22 mouse cellular contexts compared by ENCODE assay signal in genomic region chr9:95266179-95266578, GRCm38 (mm10).
A peak's percentile ranks its signal among the peaks of the same experiment; 100 is the strongest.
DNase-seq lines count a peak whose midpoint lies in the region; TF ChIP-seq lines count a peak whose summit lies in the region.
"Had no signal": no experiment of that assay in that cellular context is flagged by ENCODE, and none has a peak within 500 bp of the region (broad histone marks: within the 10 kb centered on the region; RNA-seq: fewer than 3 reads in every experiment).

No protein-coding gene starts in this region.

- no peaks in the 10 kb centered on the region for H3K27me3 ChIP-seq in heart, adult 2 months (ENCODE audit: control insufficient read depth, insufficient read depth, low read length)
- H3K27me3 ChIP-seq in kidney, adult 2 months (replicated peaks; ENCODE audit: control insufficient read depth, insufficient read depth, low read length) = no peaks in the 10 kb centered on the region; the same call in 1 of the 2 replicates
- H3K27me3 ChIP-seq: CH12.LX; embryonic facial prominence, embryonic 13.5 days; embryonic facial prominence, embryonic 15.5 days; forebrain, embryonic 12.5 days had no signal

- H3K4me3 ChIP-seq in heart, adult 2 months = no peak overlapping the region
- no peak overlapping the region for H3K4me3 ChIP-seq in kidney, adult 2 months (ENCODE audit: insufficient read depth, low read depth, low read length)
- H3K4me3 ChIP-seq: embryonic facial prominence, embryonic 13.5 days; embryonic facial prominence, embryonic 15.5 days; erythroblast, embryonic 14.5 days; forebrain, embryonic 10.5 days; forebrain, embryonic 12.5 days had no signal

- H3K27ac ChIP-seq in heart, adult 2 months = no peak overlapping the region
- H3K27ac ChIP-seq in kidney, adult 2 months (ENCODE audit: insufficient read depth, low read depth, low read length) = no peak overlapping the region
- H3K27ac ChIP-seq: embryonic facial prominence, embryonic 13.5 days; embryonic facial prominence, embryonic 15.5 days; forebrain, embryonic 10.5 days; forebrain, embryonic 12.5 days had no signal

- WGBS in heart, adult 2 months = 72% methylated on average over 2 of the region's 2 CpGs
- WGBS in kidney, adult 2 months = 31% methylated on average over 2 of the region's 2 CpGs

- no peak overlapping the region for H3K9ac ChIP-seq in heart, adult 2 months (ENCODE audit: low read depth, low read length)
- H3K9ac ChIP-seq: embryonic facial prominence, embryonic 13.5 days; embryonic facial prominence, embryonic 15.5 days; forebrain, embryonic 12.5 days had no signal

- no peak for TF ChIP-seq POLR2A in heart, adult 2 months (IDR thresholded peaks at IDR 0.05; ENCODE audit: insufficient read depth, low read depth, low read length)
- TF ChIP-seq POLR2A in kidney, adult 2 months (IDR thresholded peaks at IDR 0.05; ENCODE audit: low read depth, low read length) = no peak

- H3K4me1 ChIP-seq in heart, adult 2 months (ENCODE audit: control insufficient read depth, insufficient read depth, low read length) = no peaks in the 10 kb centered on the region
- H3K4me1 ChIP-seq in kidney, adult 2 months (ENCODE audit: control insufficient read depth, insufficient read depth, low read length) = no peaks in the 10 kb centered on the region

- peak; percentile 1 for DNase-seq in heart, postnatal 4 days
- DNase-seq in heart, adult 2 months = no peak
- DNase-seq in Muller cell, postnatal 12 days (ENCODE audit: inconsistent ontology term) = peak; percentile 81
- no peak for DNase-seq in kidney, adult 2 months
- no peak for DNase-seq in urinary bladder, postnatal 4 days (ENCODE audit: low spot score in 2 of 2)
- DNase-seq: adrenal gland, adult 2 months; adrenal gland, postnatal 10 days; B cell, adult 2 months; cerebellum, adult 11 months; cerebellum, adult 18-20 months; cerebellum, adult 8-10 months; cerebellum, adult 9-11 months; cerebellum, postnatal 14 days; cerebellum, postnatal 36 days; embryo, embryonic 11 days had no signal

- H3K36me3 ChIP-seq in heart, adult 2 months (ENCODE audit: control insufficient read depth, insufficient read depth, low read length) = no peaks in the 10 kb centered on the region
- no peaks in the 10 kb centered on the region for H3K36me3 ChIP-seq in kidney, adult 2 months (ENCODE audit: control insufficient read depth, insufficient read depth, low read length)
- H3K36me3 ChIP-seq: embryonic facial prominence, embryonic 13.5 days; embryonic facial prominence, embryonic 15.5 days; forebrain, embryonic 10.5 days; forebrain, embryonic 12.5 days; G1E had no signal

- no peaks in the 10 kb centered on the region; the same call in 1 of the 2 replicates for H3K79me2 ChIP-seq in heart, adult 2 months (replicated peaks; ENCODE audit: control insufficient read depth, insufficient read depth, low read length)

- intact Hi-C loops in heart, adult 2 months (cut with DNase I) = no loop called here

- TF ChIP-seq EP300 in heart, adult 2 months (IDR thresholded peaks at IDR 0.05; ENCODE audit: insufficient read depth, low read depth, low read length) = no peak

- TF ChIP-seq CTCF in heart, adult 2 months (IDR thresholded peaks at IDR 0.05) = no peak
- TF ChIP-seq CTCF in kidney, adult 2 months (conservative IDR thresholded peaks at IDR 0.05; ENCODE audit: insufficient read depth, insufficient read length, low read depth, low read length) = no peak

Comparison
In these comparisons a context has a peak if more than half of its experiments do, and no peak if none do; other contexts are left out.
1. DNase-seq: peak in heart, postnatal 4 days (single experiment) and Muller cell, postnatal 12 days (single experiment); none in heart, adult 2 months (0 of 2), kidney, adult 2 months (single experiment) and urinary bladder, postnatal 4 days (0 of 2).